Mouse (Mus musculus): ENCODE data around the gene Rassf1. TPM values are rescaled to one million over a fixed set of nuclear protein-coding genes. Genes with fewer than 3 reads are reported as not detected.

The Rassf1 gene
- 10 to 100 TPM; 11.1 to 11.6 TPM for total RNA-seq (2021)
- long read RNA-seq, experiment 1, transcript Rassf1-201 (5 exons, 1,727 nt) = major isoform, 18 of 19 reads
- long read RNA-seq, experiment 1, partial matches to known transcripts = 0 of 19 reads
- long read RNA-seq, experiment 1, other reads (novel, unspliced or antisense) = 0 of 19 reads
- long read RNA-seq, experiment 2, transcript Rassf1-201 (5 exons, 1,727 nt) = major isoform, 15 of 18 reads
- long read RNA-seq, experiment 2, partial matches to known transcripts = 0 of 18 reads
- long read RNA-seq, experiment 2, other reads (novel, unspliced or antisense) = 1 of 18 reads

DNA sequence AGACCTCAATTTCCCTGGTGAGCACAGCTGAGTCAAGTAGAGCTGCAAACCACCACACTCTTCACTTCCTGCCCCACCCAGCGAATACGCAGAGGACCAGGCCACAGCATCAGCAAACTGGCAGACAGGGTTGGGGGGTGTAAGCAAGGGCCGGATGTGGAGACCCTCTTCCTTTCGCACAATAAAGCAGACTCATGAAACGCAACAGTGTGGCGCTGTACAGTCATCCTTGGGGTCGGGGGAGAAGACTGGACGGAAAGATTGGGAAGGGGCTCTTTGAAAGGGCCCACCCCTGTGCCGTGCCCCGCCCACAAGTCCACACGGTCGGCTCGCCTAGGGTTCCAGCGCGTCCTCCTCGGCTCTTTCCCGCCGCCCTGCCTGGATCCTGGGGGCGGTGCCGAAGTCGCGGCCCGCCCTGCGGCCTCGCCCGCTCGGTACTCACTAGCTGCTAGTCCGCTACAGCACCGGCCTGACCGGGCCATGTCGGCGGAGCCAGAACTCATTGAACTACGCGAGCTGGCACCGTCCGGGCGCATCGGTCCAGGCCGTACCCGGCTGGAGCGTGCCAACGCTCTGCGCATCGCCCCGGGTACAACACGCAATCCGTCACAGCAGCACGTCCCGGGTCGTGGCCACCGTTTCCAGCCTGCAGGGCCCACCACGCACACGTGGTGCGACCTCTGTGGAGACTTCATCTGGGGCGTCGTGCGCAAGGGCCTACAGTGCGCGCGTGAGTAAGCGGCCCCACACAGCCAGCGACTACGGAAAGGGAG lies at the start of gene Rassf1:
Gene Rassf1 (plus strand): TSS at position 439 of the 773 bp plus-strand sequence.
- intact Hi-C loops (cut with DNase I; ENCODE audit: low total_unique reads) = no loop called here
- peak; percentile 78 for DNase-seq

DNA sequence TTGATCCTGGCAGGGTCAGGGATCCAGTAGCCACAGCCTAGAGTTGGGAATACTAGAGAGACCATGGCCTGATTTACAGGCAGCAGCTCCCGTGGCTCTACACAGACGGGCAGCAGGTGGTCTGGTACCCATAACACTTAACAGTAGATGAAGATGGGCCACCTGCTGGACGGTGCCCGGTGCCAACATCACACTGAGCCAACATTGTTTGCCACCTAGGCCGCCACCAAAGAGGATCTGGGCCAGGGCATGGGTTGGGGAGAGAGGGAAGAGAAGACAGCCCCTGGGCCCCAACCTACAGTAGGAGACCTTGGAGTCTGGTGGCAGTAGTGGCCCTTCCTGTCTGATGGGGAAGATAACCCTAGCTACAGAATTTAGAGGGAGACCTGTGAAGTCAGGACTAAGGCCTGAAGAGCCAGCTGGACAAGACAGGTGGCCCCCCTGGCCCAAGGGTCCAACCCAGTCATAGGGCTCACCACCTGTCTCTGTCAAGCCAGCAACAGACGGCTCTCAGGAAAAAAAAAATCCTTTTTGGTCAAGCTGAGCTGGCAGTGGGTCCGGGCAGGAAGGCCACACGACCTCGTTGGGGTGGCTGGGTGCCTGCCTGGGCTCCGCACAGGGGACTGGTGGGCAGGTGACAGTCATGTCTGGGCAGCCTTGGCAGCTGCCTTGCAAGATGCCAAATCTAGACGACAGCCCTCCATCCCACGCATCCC lies 49.1 kb upstream of the Rassf1 start:
- intact Hi-C loops (cut with DNase I; ENCODE audit: low total_unique reads) = no loop called here
- no peak for DNase-seq

DNA sequence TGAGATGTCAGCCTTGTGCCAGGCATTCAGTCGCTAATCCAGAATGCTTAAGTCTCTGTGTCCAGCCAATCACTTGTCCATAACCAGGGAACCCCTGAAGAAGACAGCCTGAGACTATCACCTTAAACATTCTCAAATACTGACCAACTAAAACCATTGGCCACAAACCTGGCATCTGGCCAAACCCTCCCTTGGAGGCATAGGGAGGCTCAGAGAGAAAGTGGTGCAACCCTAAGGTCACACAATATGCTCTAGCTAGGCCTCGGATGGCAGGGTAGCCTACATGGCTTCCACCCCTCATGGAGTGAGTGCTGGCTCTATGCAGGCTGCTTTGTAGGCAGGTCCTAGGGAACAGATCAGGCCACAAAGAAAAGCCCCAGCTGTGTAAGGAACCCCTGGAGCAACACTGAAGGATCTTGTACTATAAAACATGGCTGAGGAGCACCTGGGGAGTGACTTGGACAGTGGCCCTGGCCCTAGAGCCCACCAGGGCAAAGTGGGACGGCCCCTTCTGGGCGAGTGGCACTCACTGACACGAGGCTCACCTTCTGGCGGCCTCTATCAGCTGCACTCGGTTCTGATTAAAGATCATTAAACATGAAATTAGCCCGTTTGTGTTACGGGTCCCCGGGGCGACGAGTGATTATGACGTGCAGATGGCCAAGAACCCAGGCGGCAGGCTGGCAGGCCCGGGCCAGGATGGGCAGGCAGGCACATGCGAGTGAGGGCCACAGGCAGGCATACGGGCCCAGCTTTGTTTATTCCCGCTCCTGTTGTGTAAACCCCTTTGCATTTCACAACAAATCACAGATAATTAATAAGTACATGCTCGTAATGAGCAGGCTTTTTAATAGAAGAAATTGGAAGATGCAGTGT lies 46.5 kb upstream of the Rassf1 start:
- no peak for DNase-seq
- intact Hi-C loops (cut with DNase I; ENCODE audit: low total_unique reads) = no loop called here

DNA sequence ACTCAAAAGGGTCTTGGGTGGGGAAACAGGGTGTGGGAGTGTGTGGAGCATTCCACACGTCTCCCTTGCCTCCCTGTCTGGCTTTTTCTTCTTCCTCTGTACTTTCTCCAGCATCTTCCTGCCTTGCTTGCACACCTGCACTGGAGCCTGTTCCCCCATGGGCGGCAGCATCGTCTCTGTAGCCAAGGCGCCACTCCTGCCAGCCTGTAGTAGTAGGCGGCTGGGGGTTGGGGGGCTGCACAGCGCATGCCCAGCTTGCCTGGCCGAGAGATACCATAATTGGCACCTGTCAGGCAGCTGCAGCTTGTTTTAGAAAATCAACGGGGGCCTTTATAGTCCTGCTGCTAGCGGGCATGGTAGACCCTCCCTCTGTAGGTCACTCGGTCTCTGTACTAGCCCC lies 43.1 kb upstream of the Rassf1 start:
- no peak for DNase-seq

DNA sequence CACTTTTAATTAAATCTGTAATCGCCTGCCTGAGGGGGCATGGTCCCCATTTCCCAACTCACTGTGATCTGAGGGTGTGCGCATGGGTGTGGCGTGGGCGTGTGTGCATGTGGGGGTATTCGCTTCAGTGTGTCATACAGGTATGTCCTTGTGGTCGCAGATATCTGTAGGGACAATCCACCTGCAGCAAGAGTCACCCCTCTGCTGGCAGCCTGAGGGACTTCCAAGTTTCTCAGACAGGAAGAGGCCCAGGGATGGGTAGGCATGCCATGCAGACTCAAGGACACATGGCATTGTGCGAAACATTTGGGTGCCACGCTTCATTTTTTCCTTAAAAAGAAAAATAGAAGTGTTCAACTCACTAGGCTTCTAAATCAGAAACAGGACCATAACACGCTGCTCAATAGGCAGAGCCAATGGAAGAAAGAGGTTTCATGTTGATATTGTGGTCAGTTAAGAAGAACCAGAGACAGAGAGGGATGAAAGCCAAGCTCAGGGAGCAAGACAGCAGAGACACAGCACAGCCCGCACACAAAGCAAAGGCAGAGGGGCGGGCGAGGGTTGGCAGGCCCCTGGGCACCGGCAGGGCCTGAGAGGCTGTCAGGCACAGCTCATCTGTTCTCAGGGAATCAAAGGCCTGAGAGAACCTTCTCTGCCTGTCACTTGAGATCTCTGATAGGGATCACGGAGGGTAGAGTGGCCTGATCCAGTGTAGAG lies 40.8 kb upstream of the Rassf1 start:
- intact Hi-C loops (cut with DNase I; ENCODE audit: low total_unique reads) = loop anchor here (10.0 kb wide), 2 partner anchors 46 to 616 kb away; partner anchors contain the start of gene Manf
- no peak for DNase-seq

More for the DNA sequence above, 43.1 kb upstream of the Rassf1 start:
- intact Hi-C loops (cut with DNase I; ENCODE audit: low total_unique reads) = no loop called here

DNA sequence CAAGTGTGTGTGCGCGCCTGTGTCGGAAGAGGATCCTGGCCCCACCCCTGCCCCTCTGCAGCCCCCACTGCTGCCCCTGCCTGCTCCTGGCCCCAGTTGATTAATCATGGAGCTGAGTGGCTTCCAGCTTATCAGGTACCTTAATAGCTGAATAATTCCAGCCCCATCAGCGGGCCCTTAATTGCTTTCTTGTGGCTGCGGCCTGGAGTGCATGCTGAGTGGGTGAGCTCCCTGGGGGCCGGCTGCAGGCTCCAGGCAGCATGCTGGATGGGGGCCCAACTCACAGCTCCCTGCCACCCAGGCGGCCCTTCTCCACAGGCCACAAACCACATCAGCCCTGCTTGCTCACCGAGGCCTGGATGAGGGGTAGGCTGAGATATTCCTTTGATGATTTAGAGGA lies 39.9 kb upstream of the Rassf1 start:
- intact Hi-C loops (cut with DNase I; ENCODE audit: low total_unique reads) = loop anchor here (10.0 kb wide), 2 partner anchors 47 to 617 kb away; partner anchors contain the start of gene Manf
- no peak for DNase-seq

DNA sequence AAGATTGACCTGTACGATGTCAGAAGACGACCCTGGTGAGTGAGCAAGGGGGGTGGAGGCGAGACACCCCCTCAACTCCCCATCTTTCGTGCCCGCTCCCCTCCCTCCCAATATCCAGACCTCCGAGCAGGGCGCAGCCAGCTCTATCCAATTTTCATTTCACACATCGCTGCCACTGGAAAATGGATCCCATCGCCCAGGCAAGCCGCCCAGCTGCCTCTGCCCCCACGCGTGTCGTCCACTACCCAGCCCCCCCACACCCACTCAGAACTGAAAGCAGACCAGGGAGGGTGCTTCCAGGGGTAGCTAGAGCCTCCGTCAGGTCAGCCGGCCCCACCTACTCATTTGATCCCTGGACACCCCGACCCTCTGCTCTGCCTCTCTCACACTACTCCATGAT lies 39.0 kb upstream of the Rassf1 start:
- no peak for DNase-seq
- intact Hi-C loops (cut with DNase I; ENCODE audit: low total_unique reads) = loop anchor here (2.0 to 10.0 kb wide), 3 partner anchors 48 to 618 kb away; partner anchors contain the start of gene Manf

DNA sequence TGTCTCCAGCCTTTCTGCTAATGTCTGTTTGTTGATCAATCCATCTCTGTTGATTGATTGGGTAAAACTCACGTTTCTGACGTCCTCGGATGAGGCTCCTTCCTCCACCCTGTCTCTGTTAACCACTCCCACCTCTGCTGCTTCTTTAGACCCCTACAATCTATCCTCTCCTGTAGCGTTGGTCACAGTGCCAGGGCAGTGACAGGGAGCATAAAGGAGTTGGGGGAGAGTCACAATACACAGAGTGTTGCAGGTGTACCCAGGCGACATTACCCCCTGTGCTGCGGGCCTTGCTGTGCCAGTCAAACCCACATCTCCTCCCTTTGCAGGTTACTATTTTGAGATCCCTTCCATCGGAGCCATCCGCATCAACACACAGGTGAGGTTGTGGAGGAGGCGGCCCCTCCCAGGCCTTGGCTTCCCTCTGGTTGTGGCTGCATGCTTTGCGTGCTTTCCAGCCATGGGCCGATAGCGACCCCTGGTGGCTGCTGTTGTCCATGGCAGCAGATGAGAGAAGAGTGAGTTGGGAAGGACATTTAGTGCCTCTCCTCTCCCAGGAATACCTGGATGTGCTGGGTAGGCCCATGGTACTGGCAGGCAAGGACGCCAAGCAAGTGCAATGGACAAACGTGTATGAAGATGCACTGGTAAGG lies 36.9 kb upstream of the Rassf1 start:
- intact Hi-C loops (cut with DNase I; ENCODE audit: low total_unique reads) = loop anchor here (10.0 kb wide), 2 partner anchors 50 to 620 kb away; partner anchors contain the start of gene Manf
- peak; percentile 78 for DNase-seq

DNA sequence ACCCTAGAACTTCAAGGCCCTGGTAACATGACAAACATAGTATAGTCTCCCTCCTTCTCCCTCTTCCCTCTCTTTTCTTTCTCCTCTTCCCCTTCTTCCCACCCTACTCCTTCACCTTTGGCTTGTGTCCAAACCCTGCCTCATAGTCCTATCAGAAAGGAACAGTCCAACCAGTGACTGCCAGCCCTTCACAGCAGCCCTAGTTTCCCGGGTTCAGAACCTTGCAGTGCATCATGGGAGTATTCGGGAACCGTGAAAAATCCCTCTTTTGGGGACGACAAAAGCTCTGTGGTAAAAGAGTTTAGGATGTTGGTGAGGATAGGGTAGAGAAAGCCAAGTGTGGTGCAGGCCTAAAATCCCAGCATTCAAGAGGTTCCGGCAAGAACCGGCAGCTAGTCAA lies 31.0 kb upstream of the Rassf1 start:
- intact Hi-C loops (cut with DNase I; ENCODE audit: low total_unique reads) = no loop called here
- no peak for DNase-seq

DNA sequence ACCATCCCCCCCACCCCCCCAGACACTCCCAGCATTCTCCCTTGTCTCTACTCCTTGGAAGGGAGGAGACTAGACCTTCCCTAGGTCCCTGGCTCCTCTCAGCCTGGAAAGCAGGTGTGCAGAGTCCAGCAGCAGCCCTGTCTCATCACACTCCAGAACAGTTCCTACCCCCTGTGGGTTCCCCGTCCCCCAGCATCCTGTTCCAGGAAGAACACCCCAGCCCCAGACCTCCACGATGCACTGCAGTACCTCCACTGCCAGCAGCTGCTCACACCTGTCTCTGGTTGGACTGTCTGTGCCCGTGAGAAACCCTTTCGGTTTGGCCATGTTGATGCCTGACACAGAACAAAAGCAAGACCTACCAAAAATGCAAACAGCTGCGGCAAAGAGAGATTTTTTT lies 30.2 kb upstream of the Rassf1 start:
- no peak for DNase-seq
- intact Hi-C loops (cut with DNase I; ENCODE audit: low total_unique reads) = no loop called here

DNA sequence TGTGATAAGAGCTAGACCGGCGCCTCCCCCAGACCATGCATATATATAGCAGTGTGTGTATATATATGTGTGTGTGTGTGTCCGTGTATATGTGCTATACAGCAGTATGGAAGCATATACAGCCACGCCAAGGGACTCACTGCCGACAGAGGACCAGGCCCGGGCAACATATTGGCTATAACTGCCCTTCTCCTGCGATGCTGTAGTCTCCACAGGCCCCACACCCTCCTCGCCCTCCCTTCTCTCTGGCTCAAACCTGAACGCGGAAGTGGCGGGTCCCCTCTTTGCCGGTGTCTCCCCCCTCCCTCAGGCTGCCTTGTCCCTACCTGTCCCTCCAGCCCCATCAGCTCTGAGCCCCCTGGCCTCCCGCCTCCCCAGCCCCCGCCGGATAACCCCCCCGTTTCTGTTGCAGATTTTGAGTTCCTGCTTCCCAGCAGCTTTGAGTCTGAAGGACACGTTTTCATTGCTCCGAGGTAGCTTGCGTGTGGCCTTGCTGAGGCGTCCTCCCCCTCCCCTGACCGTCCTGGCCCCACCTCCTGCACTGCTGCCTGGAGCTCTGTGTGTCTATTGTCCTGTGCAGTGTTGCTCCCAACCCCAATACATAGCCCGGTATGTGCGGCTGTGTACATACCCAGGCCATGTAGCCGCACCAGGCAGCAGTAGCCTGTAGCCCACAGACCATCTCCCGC lies 29.5 kb upstream of the Rassf1 start:
- intact Hi-C loops (cut with DNase I; ENCODE audit: low total_unique reads) = no loop called here
- DNase-seq = no peak

DNA sequence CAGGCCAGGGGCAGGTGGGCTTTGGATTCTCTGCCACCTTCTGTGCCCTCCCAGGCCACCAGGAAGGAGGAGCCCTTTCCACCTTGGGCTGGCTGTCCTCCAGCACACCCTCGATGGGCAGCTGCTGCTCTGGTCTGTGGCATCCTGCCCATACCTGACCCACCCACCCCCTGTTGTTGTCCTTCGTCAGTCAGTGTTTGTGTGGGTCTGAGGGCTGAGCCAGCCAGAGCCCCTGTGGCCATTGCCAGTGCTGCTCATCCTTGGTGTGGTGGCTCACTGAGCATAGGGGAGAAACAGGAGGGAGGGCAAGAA lies 29.0 kb upstream of the Rassf1 start:
- no peak for DNase-seq
- intact Hi-C loops (cut with DNase I; ENCODE audit: low total_unique reads) = no loop called here

DNA sequence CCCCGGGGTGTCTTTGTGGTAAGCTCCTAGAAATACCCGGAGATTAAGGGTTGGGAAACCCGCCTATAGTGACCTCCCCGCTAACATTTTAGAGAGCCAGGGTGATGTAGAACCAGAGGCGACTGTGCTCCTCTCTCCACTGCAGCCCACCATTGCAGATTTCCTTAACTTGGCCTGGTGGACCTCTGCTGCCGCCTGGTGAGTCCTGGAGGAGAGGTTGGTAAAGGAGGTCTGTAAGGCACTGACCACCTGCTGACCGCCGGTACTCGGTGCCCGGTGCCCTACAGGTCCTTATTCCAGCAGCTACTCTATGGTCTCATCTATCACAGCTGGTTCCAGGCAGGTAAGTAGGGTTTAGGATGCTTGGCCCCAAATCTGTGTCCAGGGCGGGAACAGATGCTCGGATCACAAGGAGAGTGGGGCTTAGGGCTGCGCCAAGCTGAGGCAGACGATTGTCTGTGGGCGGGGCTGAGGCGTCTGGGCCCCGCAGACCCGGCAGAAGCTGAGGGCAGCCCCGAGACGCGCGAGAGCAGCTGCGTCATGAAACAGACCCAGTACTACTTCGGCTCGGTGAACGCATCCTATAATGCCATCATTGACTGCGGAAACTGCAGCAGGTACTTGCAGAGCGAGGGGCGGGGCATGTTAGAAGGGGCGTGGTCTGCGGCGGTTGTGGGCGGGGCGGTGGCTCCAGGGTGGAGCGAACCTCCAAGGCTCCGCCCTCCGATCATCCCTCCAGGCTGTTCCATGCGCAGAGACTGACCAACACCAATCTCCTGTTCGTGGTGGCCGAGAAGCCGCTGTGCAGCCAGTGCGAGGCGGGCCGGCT lies 24.9 kb upstream of the Rassf1 start:
- intact Hi-C loops (cut with DNase I; ENCODE audit: low total_unique reads) = no loop called here
- DNase-seq = peak; percentile 62

DNA sequence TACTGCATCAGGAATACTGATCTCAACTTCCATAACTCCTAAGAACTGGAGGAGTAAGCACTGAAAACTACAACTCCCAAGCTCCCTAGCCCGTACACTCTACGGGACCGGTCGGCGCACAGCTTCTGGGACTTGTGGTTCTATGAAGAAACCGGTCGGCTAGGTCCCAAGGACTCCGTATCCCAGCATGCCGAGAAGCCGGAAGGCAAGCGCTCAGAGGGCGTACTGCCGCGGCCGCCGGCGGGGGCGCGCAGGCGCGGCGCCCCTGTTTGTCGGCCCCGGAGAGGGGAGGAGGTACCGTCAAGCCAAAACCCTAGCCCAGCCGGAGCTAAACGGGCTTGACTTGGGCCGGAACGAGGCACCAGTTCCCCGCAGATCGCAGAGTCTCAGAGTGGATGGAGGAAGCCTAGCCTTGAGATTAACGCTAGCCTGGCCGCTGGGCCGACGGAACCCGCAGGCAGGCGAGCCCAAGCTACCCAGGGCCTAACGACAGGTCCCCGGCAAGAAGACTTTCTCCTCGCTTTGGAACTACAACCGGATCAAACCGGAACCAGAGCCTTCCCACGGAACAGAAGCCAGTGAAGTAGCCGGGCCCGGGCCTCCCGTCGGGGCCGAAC lies 17.5 kb upstream of the Rassf1 start, which contains the start of gene Tmem115:
Gene Tmem115 (plus strand): TSS at position 155 of the 617 bp plus-strand sequence.
- intact Hi-C loops (cut with DNase I; ENCODE audit: low total_unique reads) = no loop called here
- DNase-seq = peak; percentile 93

DNA sequence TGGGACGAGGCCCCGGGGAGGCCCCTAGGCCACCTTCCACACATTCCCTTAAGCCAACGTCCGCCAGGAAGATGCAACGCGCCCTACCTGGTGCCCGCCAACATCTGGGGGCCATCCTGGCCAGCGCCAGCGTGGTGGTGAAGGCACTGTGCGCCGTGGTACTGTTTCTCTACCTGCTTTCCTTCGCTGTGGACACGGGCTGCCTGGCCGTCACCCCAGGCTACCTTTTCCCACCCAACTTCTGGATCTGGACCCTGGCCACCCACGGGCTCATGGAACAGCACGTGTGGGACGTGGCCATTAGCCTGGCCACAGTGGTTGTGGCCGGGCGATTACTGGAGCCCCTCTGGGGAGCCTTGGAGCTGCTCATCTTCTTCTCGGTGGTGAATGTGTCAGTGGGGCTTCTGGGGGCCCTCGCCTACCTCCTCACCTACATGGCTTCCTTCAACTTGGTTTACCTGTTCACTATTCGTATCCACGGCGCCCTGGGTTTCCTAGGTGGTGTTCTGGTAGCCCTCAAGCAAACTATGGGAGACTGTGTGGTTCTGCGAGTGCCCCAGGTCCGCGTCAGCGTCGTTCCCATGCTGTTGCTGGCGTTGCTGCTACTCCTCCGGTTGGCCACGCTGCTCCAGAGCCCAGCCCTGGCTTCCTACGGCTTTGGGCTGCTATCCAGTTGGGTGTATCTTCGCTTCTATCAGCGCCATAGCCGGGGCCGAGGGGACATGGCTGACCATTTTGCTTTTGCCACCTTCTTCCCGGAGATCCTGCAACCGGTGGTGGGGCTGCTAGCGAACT lies 16.8 kb upstream of the Rassf1 start:
- peak; percentile 64 for DNase-seq
- intact Hi-C loops (cut with DNase I; ENCODE audit: low total_unique reads) = no loop called here

DNA sequence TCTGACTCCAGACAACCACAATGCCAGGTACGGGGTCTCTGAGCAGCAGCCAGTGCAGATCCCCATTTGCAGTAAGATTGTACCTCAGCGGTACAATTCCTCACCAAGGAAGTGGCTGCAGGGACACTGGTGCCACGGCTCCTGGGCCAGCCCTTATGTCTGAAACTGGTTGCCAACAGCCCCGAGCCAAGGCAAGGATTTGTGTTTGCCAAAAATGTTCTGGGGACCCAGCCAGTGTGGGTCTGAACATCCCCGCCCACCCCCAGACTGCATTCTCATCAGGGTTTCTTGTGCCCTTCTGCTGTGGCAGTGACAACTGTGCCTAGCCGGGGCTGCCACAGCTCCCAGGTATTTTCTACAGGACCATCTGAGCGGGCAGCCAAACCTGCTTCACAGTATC lies 13.1 kb upstream of the Rassf1 start:
- no peak for DNase-seq
- intact Hi-C loops (cut with DNase I; ENCODE audit: low total_unique reads) = no loop called here
